Mouse (Mus musculus) hindbrain, embryonic 13.5 days (tissue): Measurements from ENCODE around the gene Agt. TPM values are rescaled to one million over a fixed set of nuclear protein-coding genes. Genes with fewer than 3 reads are reported as not detected.

Experiments used
- ATAC-seq: fragments of 200-750 bp; cut with Nextera tagmentation; 2 replicates; pipeline ENCODE4 v1.8.0; 2017; ENCODE audit warnings: moderate TSS enrichment; ENCODE audit not compliant: low FRiP score
- H3K27ac ChIP-seq: fragments of 300-500 bp; sonication (generic); 2 replicates; pipeline ENCODE4 v1.5.1; 2015; ENCODE audit warnings: inconsistent platforms, mild to moderate bottlenecking, moderate library complexity
- H3K27me3 ChIP-seq: fragments of 300-500 bp; sonication (generic); 2 replicates; pipeline ENCODE4 v1.6.1; 2015; ENCODE audit warnings: mild to moderate bottlenecking, inconsistent platforms
- H3K36me3 ChIP-seq: fragments of 300-500 bp; sonication (generic); 2 replicates; pipeline ENCODE4 v1.6.1; 2015; ENCODE audit warnings: mild to moderate bottlenecking, inconsistent platforms
- H3K4me1 ChIP-seq: fragments of 300-500 bp; sonication (generic); replicated peaks from 2 replicates; pipeline ENCODE4 v1.6.1; 2015; ENCODE audit warnings: inconsistent platforms
- H3K4me2 ChIP-seq: fragments of 300-500 bp; sonication (generic); 2 replicates; pipeline ENCODE4 v1.6.1; 2015; ENCODE audit warnings: inconsistent platforms, mild to moderate bottlenecking, moderate library complexity
- H3K4me3 ChIP-seq: fragments of 300-500 bp; sonication (generic); 2 replicates; pipeline ENCODE4 v1.5.1; 2015; ENCODE audit warnings: mild to moderate bottlenecking, inconsistent platforms
- H3K9ac ChIP-seq: fragments of 300-500 bp; sonication (generic); 2 replicates; pipeline ENCODE4 v1.6.1; 2015; ENCODE audit warnings: mild to moderate bottlenecking, inconsistent platforms
- H3K9me3 ChIP-seq: fragments of 300-500 bp; sonication (generic); 2 replicates; pipeline ENCODE4 v1.6.1; 2016; ENCODE audit warnings: inconsistent platforms
- WGBS: fragments of 180-500 bp; shearing (Covaris S2); methylation state at CpG from one replicate; pipeline ENCODE4 v1.1.7; 2015; 5-methylcytosine and 5-hydroxymethylcytosine counted together
- polyA plus RNA-seq: library from polyadenylated mRNA; unstranded; fragments of >200 nt; fragmentation: Nextera tagmentation; extraction: Ambion mirVana; gene quantifications from 2 replicates; pipeline ENCODE4 v1.2.1, GENCODE M21; 2015

The Agt gene
- polyA plus RNA-seq, 1 experiment from 2014 or later = 0.17 TPM

GRCm38 (mm10) chr8:124548187-124548586, 21.3 kb downstream of the Agt start:
- Histone ChIP-seq H3K9ac (no peak overlapping the region), H3K4me2 (no peak overlapping the region), H3K27ac (no peak overlapping the region), H3K36me3 (peaks cover 97% of the 10 kb centered on the region), H3K4me1 (peaks cover 11% of the 10 kb centered on the region; the same call in 1 of the 2 replicates), H3K4me3 (no peak overlapping the region), H3K27me3 (no peaks in the 10 kb centered on the region), H3K9me3 (no peaks in the 10 kb centered on the region)
- WGBS = 82% methylated on average over 1 of the region's 1 CpGs
- ATAC-seq = no peak

- H3K27ac ChIP-seq = peak overlapping the region; percentile 3; the same call in 1 of the 2 replicates
- no peak overlapping the region for H3K9ac ChIP-seq
- H3K4me1 ChIP-seq = peaks cover 11% of the 10 kb centered on the region; the same call in 1 of the 2 replicates
- 58% methylated on average over 11 of the region's 11 CpGs for WGBS
- H3K4me3 ChIP-seq = no peak overlapping the region
- H3K9me3 ChIP-seq = no peaks in the 10 kb centered on the region
- H3K36me3 ChIP-seq = peaks cover 97% of the 10 kb centered on the region
- no peak overlapping the region for H3K4me2 ChIP-seq
- ATAC-seq = no peak
- H3K27me3 ChIP-seq = no peaks in the 10 kb centered on the region
Measured at GRCm38 (mm10) chr8:124547269-124547668, 22.2 kb downstream of the Agt start.

DNA sequence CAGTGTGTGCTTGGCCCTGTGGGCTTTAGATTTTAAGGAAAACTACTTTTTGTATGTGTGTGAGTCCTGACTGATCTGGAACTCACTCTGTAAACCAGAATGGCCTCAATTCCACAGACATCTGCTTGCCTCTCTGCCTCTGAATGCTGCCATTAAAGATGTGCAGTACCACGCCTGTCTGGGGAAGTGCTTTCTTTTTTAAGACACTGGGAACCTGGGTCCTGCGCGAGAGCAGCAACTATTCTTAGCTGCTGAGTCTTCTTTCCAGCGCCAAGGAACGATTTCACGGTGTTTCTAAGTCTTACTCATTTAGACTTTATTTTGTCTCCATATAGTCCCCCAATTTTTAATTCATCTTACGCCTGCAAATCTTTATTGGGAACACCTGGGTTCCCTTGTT, 22.7 kb downstream of the Agt start:
- Histone ChIP-seq H3K9me3 (no peaks in the 10 kb centered on the region), H3K27me3 (no peaks in the 10 kb centered on the region), H3K4me3 (no peak overlapping the region), H3K9ac (no peak overlapping the region), H3K4me1 (peaks cover 11% of the 10 kb centered on the region; the same call in 1 of the 2 replicates), H3K36me3 (peaks cover 97% of the 10 kb centered on the region), H3K27ac (0 out of 2 replicates have a peak overlapping the region, but pooled peaks have one; percentile 15), H3K4me2 (no peak overlapping the region)
- no peak for ATAC-seq
- WGBS = 89% methylated on average over 7 of the region's 7 CpGs

GRCm38 (mm10) chr8:124546371-124546770, 23.1 kb downstream of the Agt start:
- no peak for ATAC-seq
- Histone ChIP-seq H3K4me2 (no peak overlapping the region), H3K9ac (no peak overlapping the region), H3K36me3 (peaks cover 97% of the 10 kb centered on the region), H3K4me1 (peaks cover 11% of the 10 kb centered on the region; the same call in 1 of the 2 replicates), H3K27ac (0 out of 2 replicates have a peak overlapping the region, but pooled peaks have one; percentile 15), H3K9me3 (no peaks in the 10 kb centered on the region), H3K4me3 (no peak overlapping the region), H3K27me3 (no peaks in the 10 kb centered on the region)
- 95% methylated on average over 6 of the region's 6 CpGs for WGBS

- Histone ChIP-seq H3K9ac (no peak overlapping the region), H3K36me3 (peaks cover 99% of the 10 kb centered on the region), H3K27ac (no peak overlapping the region), H3K9me3 (no peaks in the 10 kb centered on the region), H3K27me3 (no peaks in the 10 kb centered on the region), H3K4me2 (no peak overlapping the region), H3K4me1 (peaks cover 11% of the 10 kb centered on the region; the same call in 1 of the 2 replicates), H3K4me3 (no peak overlapping the region)
- WGBS = 98% methylated on average over 5 of the region's 5 CpGs
- ATAC-seq = no peak
Measured at GRCm38 (mm10) chr8:124543272-124543671, 26.2 kb downstream of the Agt start.

DNA sequence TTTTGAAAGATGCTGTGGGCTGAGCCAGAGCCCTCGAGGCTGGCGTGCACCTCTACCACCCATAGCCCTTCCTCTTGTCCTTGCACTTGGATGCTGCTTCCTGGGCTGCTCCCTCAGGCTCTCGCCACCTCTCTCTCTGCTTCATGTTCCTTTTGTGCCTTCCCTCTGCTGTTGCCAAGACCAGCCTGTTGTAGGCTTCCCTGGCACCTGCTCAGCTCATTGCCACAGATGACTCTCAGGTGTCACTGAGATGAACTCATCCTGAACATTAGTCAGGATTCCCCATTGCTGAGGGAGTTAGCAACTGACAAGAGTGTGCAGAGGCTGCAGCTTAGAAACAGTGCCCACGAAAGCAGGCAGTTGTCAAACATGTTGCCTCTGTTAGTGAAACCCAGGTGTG, 27.5 kb downstream of the Agt start:
- Histone ChIP-seq H3K4me1 (0 out of 2 replicates have a peak, but pooled peaks cover 5% of the 10 kb centered on the region), H3K27me3 (no peaks in the 10 kb centered on the region), H3K4me3 (no peak overlapping the region), H3K27ac (no peak overlapping the region), H3K4me2 (no peak overlapping the region), H3K36me3 (peaks cover 97% of the 10 kb centered on the region), H3K9me3 (no peaks in the 10 kb centered on the region), H3K9ac (no peak overlapping the region)
- no peak for ATAC-seq
- WGBS = 96% methylated on average over 4 of the region's 4 CpGs

DNA sequence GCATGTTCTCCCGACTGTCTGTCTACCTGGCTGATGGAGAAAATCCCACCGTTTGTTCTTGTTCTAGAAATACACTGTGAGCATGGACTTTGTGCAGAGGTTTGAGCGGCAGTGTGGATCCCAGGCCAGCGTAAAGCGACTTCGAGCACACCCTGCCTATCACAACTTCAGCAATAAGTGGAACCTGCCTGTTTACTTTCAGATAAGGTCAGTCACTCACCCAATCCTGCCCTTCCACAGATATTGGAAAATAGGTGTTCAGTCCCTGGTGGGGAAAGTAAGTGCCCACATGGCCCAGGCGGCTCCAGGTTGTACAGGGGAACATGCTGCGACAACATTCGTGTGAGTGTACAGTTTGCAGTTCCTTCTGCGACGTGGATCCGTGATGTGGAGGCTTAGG, 28.6 kb downstream of the Agt start:
- no peak for ATAC-seq
- 95% methylated on average over 12 of the region's 12 CpGs for WGBS
- Histone ChIP-seq H3K4me3 (no peak overlapping the region), H3K9me3 (no peaks in the 10 kb centered on the region), H3K9ac (no peak overlapping the region), H3K27ac (no peak overlapping the region), H3K4me2 (no peak overlapping the region), H3K27me3 (no peaks in the 10 kb centered on the region), H3K4me1 (no peaks in the 10 kb centered on the region), H3K36me3 (peaks cover 93% of the 10 kb centered on the region)

DNA sequence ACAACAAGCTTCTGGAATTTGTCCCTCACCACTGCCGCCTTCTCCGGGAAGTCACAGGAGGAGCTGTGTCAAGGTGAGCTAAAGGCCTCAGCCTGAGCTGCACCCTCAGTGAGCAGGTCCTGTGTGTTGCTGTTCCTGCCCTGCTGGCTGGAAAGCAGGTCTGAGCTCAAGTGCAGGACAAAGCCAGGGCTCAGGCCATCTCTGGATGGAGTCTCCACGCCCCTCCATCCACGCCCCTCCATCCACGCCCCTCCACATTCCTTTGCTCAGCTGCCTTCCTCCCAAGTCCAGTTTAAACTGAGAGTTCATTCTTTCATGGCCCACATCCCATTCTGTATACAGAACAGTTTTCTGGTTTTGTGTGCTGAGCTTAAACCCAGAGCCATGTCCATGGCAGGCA, 34.1 kb downstream of the Agt start:
- H3K9ac ChIP-seq = no peak overlapping the region
- no peak overlapping the region for H3K4me2 ChIP-seq
- H3K9me3 ChIP-seq = no peaks in the 10 kb centered on the region
- peaks cover 93% of the 10 kb centered on the region for H3K36me3 ChIP-seq
- no peaks in the 10 kb centered on the region for H3K4me1 ChIP-seq
- WGBS = 88% methylated on average over 5 of the region's 5 CpGs
- no peaks in the 10 kb centered on the region for H3K27me3 ChIP-seq
- no peak overlapping the region for H3K4me3 ChIP-seq
- ATAC-seq = no peak
- H3K27ac ChIP-seq = no peak overlapping the region

DNA sequence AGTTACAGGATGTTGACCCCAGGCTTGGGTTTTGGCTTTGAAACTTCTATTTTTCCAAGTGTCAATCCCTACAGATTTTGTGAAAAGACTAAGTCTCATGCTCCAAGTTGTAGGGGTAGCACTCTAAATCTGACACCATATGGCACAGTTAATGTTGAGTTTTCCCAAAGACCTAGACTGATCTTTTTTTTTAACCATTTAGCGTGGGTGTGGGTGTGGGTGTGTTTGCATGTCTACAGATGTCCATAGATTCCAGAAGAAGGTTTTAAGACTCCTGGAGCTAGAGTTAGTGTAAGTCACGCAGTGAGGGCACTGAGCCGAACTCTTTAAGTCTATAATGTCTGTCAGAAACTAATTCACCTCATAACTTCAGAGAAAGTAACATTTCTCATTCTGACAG, 36.9 kb downstream of the Agt start:
- Histone ChIP-seq H3K4me1 (no peaks in the 10 kb centered on the region), H3K4me2 (no peak overlapping the region), H3K9ac (no peak overlapping the region), H3K9me3 (no peaks in the 10 kb centered on the region), H3K27ac (no peak overlapping the region), H3K27me3 (no peaks in the 10 kb centered on the region), H3K4me3 (no peak overlapping the region), H3K36me3 (peaks cover 86% of the 10 kb centered on the region)
- ATAC-seq = no peak
- 93% methylated on average over 3 of the region's 3 CpGs for WGBS

DNA sequence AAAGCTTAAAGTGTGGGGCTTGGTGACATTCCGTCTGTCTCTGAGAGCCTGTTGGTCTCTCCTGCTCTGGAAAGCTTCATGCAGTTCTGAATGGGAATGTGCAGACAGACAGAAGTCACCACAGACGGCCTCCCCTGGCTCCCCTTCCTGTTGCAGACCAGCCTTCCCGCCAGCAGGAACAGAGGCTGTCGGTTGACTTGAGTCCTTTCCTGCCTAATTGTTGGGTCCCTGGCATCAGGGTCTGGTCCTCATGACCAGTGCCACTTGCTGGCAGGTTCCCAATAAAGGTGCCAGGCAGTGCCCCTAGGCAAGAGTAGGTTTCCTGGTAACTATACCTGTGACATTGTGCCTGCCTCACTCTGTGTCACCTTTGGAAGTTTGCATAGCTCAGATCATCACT, 38.5 kb downstream of the Agt start:
- Histone ChIP-seq H3K9ac (no peak overlapping the region), H3K4me3 (no peak overlapping the region), H3K27ac (no peak overlapping the region), H3K36me3 (peaks cover 93% of the 10 kb centered on the region), H3K4me1 (no peaks in the 10 kb centered on the region), H3K27me3 (no peaks in the 10 kb centered on the region), H3K4me2 (no peak overlapping the region), H3K9me3 (no peaks in the 10 kb centered on the region)
- ATAC-seq = no peak
- WGBS = 93% methylated on average over 4 of the region's 4 CpGs

- H3K9me3 ChIP-seq = no peaks in the 10 kb centered on the region
- WGBS = 92% methylated on average over 7 of the region's 7 CpGs
- no peak overlapping the region for H3K27ac ChIP-seq
- no peak overlapping the region for H3K4me3 ChIP-seq
- H3K9ac ChIP-seq = no peak overlapping the region
- H3K36me3 ChIP-seq = peaks cover 93% of the 10 kb centered on the region
- no peak overlapping the region for H3K4me2 ChIP-seq
- H3K4me1 ChIP-seq = no peaks in the 10 kb centered on the region
- ATAC-seq = no peak
- H3K27me3 ChIP-seq = no peaks in the 10 kb centered on the region
Measured at GRCm38 (mm10) chr8:124530556-124530955, 39.0 kb downstream of the Agt start.

- H3K9ac ChIP-seq = no peak overlapping the region
- 90% methylated on average over 14 of the region's 14 CpGs for WGBS
- no peaks in the 10 kb centered on the region for H3K4me1 ChIP-seq
- no peak for ATAC-seq
- H3K36me3 ChIP-seq = peaks cover 91% of the 10 kb centered on the region
- no peaks in the 10 kb centered on the region for H3K27me3 ChIP-seq
- H3K4me3 ChIP-seq = no peak overlapping the region
- H3K27ac ChIP-seq = no peak overlapping the region
- H3K4me2 ChIP-seq = no peak overlapping the region
- no peaks in the 10 kb centered on the region for H3K9me3 ChIP-seq
Measured at GRCm38 (mm10) chr8:124530076-124530475, 39.4 kb downstream of the Agt start.

GRCm38 (mm10) chr8:124526261-124526660, 43.2 kb downstream of the Agt start:
- Histone ChIP-seq H3K4me2 (no peak overlapping the region), H3K27ac (no peak overlapping the region), H3K4me3 (no peak overlapping the region), H3K9ac (no peak overlapping the region), H3K9me3 (no peaks in the 10 kb centered on the region), H3K27me3 (no peaks in the 10 kb centered on the region), H3K4me1 (peaks cover 17% of the 10 kb centered on the region), H3K36me3 (peaks cover 55% of the 10 kb centered on the region)
- WGBS = 92% methylated on average over 11 of the region's 11 CpGs
- ATAC-seq = no peak
